Mouse (Mus musculus) G1E-ER4 (cell line): ENCODE results near the gene Plk2. TPM values are rescaled to one million over a fixed set of nuclear protein-coding genes. Genes with fewer than 3 reads are reported as not detected.

Source experiments
- GATA1 ChIP-seq: IDR thresholded peaks from one replicate; pipeline ENCODE4 v1.8.0; 2012; ENCODE audit warnings: low read length, inconsistent platforms
- polyA plus RNA-seq: library from polyadenylated mRNA; stranded (reverse); fragments of >175 nt; gene quantifications from 2 replicates; pipeline ENCODE4 v1.2.3, GENCODE M21; 2012

Gene Plk2
- polyA plus RNA-seq: not detected in 2 replicates

GRCm38 (mm10) chr13:110394291-110395178, at the start of gene Plk2:
Plk2 (plus strand) TSS chr13:110395046.
- no peak for TF ChIP-seq GATA1

- no peak for TF ChIP-seq GATA1
Observed at GRCm38 (mm10) chr13:110346707-110347106, 48.1 kb upstream of the Plk2 start.

- no peak for TF ChIP-seq GATA1
Observed at GRCm38 (mm10) chr13:110351051-110351450, 43.8 kb upstream of the Plk2 start.

GRCm38 (mm10) chr13:110356941-110357340, 37.9 kb upstream of the Plk2 start, which contains the start of gene Gapt:
Gapt (minus strand) TSS chr13:110357199.
- no peak for TF ChIP-seq GATA1

GRCm38 (mm10) chr13:110363722-110364121, 31.1 kb upstream of the Plk2 start:
- TF ChIP-seq GATA1: no peak

GRCm38 (mm10) chr13:110366477-110366876, 28.4 kb upstream of the Plk2 start:
- no peak for TF ChIP-seq GATA1

- no peak for TF ChIP-seq GATA1
Observed at GRCm38 (mm10) chr13:110367961-110368555, 26.8 kb upstream of the Plk2 start.

- no peak for TF ChIP-seq GATA1
Observed at GRCm38 (mm10) chr13:110369673-110370072, 25.2 kb upstream of the Plk2 start.

- TF ChIP-seq GATA1: no peak
Observed at GRCm38 (mm10) chr13:110382447-110382901, 12.4 kb upstream of the Plk2 start.

GRCm38 (mm10) chr13:110384514-110384913, 10.3 kb upstream of the Plk2 start:
- TF ChIP-seq GATA1: no peak

GRCm38 (mm10) chr13:110392210-110392609, 2.6 kb upstream of the Plk2 start:
- TF ChIP-seq GATA1: no peak

- no peak for TF ChIP-seq GATA1
Observed at GRCm38 (mm10) chr13:110392631-110393030, 2.2 kb upstream of the Plk2 start.

- TF ChIP-seq GATA1: no peak
Observed at GRCm38 (mm10) chr13:110395179-110395794, 441 bp downstream of the Plk2 start.

- no peak for TF ChIP-seq GATA1
Observed at GRCm38 (mm10) chr13:110395916-110396685, 1.3 kb downstream of the Plk2 start.

GRCm38 (mm10) chr13:110397750-110398149, 2.9 kb downstream of the Plk2 start:
- TF ChIP-seq GATA1: no peak
